Mouse (Mus musculus) spleen, adult 18-20 months (tissue): Measurements from ENCODE around the gene RPS10-NUDT3.

Source experiments
- DNase-seq, 2 experiments: peaks; one replicate each; pipeline ENCODE4 v3.0.0; 2022; ENCODE audit warnings: mixed read lengths in 2 of 2

The RPS10-NUDT3 gene

GRCm38 (mm10) chr17:27552215-27553201, 82.5 kb downstream of the RPS10-NUDT3 start:
- DNase-seq: no peak

- DNase-seq: no peak
These were observed 83.6 kb downstream of the RPS10-NUDT3 start for GRCm38 (mm10) chr17:27551393-27551940.

- DNase-seq: no peak
These were observed 85.8 kb downstream of the RPS10-NUDT3 start for GRCm38 (mm10) chr17:27549234-27549633.

GRCm38 (mm10) chr17:27547253-27547868, 87.7 kb downstream of the RPS10-NUDT3 start:
- DNase-seq: no peak

GRCm38 (mm10) chr17:27546574-27547085, 88.4 kb downstream of the RPS10-NUDT3 start:
- no peak for DNase-seq

GRCm38 (mm10) chr17:27545991-27546390, 89.0 kb downstream of the RPS10-NUDT3 start:
- no peak for DNase-seq

GRCm38 (mm10) chr17:27544551-27544950, 90.5 kb downstream of the RPS10-NUDT3 start:
- no peak for DNase-seq

- no peak for DNase-seq
These were observed 93.0 kb downstream of the RPS10-NUDT3 start for GRCm38 (mm10) chr17:27541984-27542383.

- DNase-seq: no peak
These were observed 93.8 kb downstream of the RPS10-NUDT3 start for GRCm38 (mm10) chr17:27541261-27541660.

GRCm38 (mm10) chr17:27534718-27535117, 100.3 kb downstream of the RPS10-NUDT3 start:
- DNase-seq: peak; percentile 73 to 89

- no peak for DNase-seq
These were observed 101.7 kb downstream of the RPS10-NUDT3 start for GRCm38 (mm10) chr17:27533354-27533753.

- DNase-seq: no peak
These were observed 102.9 kb downstream of the RPS10-NUDT3 start for GRCm38 (mm10) chr17:27532095-27532494.
